Mouse (Mus musculus) cerebral cortex, adult 2 months (tissue): ENCODE measurements around the gene Dusp22.

Experiments
- WGBS: fragments of 180-500 bp; shearing (Covaris S2); methylation state at CpG from one replicate; pipeline ENCODE4 v1.1.7; 2018; 5-methylcytosine and 5-hydroxymethylcytosine counted together

Dusp22 gene

DNA sequence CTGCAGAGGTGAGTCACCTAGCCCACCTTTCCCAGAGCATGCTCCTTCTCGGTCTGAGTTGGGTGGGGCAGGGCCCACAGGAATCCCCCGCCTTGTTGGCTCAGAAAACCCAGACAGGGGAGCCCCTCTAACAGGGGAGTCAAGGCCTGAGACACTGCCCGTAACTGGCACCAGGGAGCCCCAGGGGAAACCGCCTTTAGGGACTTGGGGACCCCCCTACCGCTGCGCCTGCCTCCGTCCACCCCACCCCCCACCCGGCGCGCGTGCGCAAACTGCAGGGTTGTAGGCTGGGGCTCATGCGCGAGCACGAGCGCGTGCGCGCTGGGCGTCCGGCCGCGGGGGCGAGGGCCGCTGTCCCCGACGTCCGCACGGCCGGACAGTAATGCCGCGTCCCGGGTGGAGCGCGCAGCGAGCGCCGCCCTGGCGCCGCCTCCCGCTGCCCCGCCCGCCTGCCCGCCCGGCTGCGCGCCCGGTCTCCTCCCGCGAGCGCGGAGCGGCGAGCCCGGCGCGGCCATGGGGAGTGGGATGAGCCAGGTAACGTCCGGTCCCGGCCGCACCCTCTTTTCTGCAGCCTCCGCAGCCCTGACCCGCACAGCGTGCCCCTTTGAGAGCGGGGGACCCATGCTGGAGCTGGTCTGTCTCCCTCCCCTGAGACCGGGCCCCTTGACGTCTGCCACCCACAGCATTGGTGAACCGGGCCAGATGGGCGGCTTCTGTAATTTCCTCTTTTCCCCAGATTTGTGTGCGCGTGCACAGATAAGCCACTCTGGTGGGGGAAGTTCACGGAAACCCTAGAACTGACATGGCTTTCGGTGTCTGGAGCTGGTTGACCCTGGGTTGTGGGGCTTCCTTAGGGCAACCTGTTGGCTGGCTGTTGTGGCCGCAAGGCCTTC, at the start of gene Dusp22:
Gene Dusp22 (plus strand): TSS at position 387 of the 893 bp plus-strand sequence.
- WGBS = 3% methylated on average over 73 of the region's 74 CpGs

DNA sequence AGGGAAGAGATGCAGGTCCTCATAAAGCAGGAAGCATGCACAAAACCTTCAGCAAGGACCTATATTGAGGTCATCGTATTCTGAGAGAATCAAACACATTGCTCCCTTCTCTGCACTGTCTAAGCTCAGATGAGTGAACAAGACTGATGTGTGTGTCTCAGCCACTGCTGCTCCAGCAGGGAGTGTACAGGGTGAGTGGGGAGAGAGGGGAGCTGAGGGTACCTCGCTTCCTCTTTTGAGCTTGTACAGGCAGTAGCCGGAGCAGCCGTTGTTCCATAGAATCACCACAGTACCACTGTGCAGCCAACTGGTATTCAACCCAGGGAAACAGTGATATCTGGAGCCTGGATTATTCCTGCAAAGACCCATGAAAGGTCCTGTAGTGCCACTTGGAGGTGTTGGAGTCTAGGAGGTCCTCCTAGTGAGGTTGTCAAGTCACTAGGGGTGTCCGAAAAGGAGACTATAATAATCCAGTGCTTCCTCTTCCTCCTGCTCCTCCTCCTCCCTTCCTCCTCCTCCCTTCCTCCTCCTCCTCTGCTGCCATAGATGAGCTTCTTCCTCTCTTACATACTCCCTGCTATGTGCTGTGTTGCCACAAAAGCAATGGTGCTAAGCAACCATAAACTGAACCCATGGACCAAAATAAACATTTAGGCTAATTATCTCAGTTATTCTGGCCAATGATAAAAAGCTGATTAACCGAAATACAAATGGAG, 47.6 kb upstream of the Dusp22 start:
- WGBS = 81% methylated on average over 6 of the region's 6 CpGs

DNA sequence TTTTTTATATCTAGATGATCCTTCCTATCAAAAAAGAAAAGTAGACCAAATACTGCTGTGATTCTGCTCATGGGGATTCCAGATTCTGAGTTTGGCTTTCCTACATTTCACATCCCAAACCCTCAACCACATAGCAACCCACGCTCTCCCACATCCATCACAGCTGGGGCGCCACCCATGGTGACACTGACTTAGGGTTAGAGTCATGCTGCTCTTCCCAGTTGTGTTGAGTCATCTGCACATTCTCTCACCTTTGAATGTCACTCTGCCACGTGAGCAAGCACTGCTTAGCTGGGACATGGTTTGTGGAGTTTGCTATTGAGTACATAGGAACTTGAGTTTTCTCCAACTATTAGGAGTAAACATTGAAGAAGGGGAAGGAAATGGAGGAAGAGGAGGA, 40.1 kb upstream of the Dusp22 start:
- 62% methylated on average over 3 of the region's 3 CpGs for WGBS

DNA sequence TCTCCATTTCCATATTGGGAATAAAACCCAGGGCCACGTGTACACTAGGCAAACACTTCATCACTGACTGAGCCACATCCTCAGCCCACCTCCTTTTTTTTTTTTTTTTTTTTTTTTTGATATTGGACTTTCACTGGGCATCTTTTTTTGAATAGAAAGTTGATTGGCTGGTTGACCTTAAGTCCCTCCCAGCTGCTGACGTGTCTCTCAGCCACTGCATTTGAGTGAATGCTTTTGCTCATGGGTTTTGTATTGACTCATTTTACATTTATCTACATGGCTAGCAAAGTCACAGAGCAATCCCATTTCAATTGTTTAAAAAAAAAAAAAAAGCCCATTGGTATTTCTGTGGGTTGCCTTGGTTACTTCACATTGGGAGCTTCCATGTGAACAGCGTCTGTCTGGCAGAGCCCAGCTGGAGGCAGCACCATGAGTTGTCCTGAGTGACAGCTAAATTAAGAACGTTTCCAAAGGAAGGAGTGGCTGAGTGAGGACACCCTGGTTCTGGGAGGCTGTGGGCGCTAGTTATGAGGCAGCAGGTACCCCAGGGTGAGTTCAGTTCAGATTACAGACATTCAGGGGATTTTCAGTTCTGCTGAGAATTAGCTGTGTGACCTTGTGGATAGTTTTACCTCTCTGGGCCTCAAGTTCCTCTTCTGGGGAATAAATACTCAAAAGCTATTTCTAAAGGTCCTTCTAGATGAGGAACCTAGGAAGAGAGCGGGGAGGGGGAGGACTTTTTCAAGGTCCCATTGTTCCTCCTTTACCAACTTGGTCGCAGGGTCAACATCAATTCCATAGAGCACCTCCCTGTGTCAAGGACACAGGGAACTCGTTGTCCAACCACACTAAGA, 31.4 kb upstream of the Dusp22 start:
- WGBS = 42% methylated on average over 8 of the region's 8 CpGs

DNA sequence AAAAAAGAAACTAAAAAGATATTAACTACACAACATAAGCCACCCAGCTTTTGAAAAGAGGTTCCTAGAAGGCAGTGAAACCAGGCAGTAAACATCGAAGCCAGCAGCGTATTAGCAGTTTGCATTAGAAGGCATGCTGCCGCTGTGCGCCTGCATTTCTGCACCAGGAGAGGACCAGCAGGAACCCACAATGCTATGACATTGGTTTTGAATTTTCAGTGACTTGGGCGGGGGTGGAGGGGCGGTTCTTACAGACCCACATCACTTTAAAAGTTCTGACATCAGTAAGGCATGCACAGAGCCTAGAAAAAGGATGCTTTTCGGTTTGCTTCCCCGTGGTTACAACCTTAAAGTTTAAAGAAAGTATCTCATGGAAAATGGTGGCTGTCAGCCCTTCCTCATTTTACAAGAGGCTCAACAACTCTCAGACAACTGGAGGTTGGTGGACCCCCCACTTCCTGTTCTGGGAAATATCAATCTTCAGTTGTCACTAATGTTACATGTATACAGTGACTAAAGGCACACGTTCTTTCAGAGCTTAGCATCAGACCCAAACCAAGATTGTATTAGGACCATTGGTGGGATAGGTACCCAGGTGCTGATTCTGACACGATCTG, 29.9 kb upstream of the Dusp22 start:
- WGBS = 90% methylated on average over 10 of the region's 10 CpGs

DNA sequence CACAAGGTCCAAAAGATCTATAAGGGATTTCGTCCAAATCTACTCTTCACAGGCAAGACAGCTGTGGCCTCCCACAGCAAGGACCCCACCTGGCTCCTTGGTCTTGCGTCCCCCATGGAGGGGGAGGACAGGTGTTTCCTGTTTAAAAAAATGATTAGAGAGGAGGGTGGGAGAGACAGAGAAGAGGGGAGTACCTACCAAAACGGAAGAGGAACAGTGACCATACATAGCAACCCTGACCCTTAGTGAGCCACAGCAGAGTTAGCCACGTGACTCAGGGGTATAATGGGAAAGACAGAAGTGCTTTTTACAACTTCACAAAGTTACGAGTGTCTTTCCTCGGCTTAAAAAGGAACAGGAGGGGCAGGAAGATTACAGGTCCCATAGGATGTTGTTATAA, 26.8 kb upstream of the Dusp22 start:
- 67% methylated on average over 6 of the region's 6 CpGs for WGBS

DNA sequence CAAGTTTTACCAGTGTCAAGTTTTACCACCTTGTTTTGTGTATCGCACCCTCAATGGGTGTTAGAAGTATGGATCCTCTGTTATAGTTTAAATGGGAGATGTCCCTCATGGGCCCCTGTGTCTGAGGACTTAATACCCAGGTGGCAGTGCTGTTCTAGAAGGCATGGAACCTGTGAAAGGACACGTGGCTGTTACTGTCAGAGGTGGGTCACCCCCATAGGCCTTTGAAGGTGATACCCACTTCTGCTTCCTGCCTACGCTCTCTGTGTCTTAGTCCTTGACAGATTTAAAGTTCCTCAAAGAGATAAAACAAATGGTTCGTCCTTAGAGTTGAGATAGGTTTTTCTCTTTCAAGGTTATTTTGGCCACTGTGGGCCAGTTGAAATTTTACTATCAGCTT, 23.3 kb upstream of the Dusp22 start:
- 89% methylated on average over 4 of the region's 4 CpGs for WGBS

DNA sequence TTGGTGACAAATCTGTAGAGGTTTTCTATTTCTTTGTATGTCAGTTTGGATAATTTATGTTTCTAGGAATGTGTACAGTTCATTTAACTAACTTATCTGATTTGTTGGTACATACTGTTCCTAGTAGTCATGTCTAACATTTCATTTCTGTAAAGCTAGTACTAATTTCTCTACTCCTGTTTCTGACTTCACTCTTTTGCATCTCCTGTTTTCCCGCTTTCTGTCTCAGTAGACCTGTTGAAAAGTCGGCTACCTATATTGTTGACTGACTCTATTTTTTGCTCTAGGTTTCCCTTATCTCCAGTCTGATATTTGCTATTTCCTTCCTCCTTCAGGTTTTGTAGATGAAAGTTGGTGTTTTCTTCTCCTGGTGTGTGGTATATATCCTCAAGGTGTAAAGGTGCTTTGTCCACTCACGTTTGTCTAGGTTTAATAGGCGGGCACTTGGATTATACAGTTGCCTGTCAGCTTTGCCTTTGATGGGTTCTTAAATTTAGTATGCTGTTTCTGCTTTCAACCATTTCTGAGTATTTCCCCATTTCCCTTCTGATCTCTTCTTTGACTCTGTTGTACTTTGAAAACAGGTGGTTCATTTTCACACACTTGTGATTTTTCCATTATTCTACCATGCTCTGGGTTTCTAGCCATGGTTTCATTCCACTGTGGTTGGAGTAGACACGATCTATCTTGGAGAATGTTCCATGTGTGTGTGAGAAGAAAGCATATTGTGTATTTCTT, 21.3 kb upstream of the Dusp22 start:
- WGBS = 92% methylated on average over 5 of the region's 5 CpGs

DNA sequence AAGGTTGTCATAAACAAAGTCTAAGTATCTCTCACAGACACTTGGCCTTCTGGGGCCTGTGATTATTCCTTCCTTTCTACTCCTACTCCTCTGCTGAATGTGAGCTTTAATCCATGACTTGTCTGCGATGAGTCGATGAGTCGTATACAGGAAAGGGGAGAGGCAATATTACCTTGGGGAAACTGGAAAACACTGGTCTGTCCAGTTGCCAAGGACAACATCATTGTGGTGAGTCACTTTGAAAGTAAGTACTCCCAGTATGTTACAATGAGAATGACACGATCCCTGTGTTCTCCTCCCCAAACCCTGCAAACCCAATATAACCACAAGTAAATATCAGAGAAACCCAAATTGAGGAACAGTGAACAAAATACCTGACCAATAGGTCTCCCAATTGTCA, 17.7 kb upstream of the Dusp22 start:
- 77% methylated on average over 4 of the region's 4 CpGs for WGBS

DNA sequence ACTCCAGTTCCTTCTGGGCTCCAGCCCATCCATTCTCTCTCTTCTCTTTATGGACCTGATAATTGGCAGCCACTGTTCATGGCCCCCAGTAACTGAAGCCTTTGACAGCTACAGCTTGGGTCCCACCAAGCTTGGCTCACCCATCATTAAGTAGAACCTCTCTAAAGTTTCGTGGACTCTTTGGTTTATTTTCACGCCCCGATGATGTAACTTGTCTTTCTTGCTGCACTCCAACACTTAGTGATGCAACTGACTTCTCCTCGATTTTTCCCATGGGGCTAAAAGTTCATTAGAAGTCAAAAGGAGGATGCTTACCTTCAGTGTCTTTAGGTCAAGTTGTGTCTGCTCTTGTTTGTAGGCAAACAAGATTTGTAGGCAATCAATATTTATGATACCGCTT, 10.6 kb upstream of the Dusp22 start:
- whole genome bisulfite sequencing = 92% methylated on average over 5 of the region's 5 CpGs

DNA sequence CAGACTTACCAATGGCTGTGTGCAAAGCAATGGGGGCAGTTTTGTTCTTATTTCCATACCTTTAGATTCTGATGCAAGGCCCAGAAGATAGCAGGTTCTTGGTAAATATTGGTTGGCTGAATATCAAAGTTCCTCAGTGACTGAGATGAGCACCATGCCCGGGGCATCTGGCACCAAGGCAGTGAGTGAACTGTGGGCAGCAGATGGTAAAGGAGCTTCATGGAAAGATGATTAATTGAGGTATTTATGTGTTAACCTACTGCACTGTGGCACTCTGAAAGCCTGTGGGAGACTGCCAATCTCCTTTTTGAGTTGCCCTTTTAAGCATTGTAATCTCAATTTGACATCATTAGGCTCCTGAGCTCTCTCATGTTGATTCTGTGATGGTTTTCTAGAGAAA, 9.1 kb upstream of the Dusp22 start:
- WGBS = 78% methylated on average over 1 of the region's 1 CpGs

DNA sequence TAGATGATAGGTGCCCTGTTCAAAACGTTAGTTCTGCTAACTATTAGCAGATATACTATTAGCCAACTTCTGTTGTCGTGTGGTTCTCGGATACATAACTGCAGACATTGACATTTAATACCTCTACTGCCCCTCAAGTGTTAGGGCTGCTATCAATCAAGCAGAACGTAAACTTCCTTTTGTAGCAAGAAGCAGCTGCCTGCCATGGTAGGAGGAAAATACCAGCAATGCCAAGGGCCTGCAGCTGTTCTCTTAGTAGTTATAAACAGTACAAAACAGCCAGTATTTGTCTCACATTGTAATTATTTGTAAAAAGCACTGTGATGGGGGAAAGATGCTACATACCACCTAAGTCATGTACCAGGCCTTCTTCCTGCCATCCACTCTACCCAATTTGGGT, 6.7 kb upstream of the Dusp22 start:
- 80% methylated on average over 4 of the region's 4 CpGs for WGBS

DNA sequence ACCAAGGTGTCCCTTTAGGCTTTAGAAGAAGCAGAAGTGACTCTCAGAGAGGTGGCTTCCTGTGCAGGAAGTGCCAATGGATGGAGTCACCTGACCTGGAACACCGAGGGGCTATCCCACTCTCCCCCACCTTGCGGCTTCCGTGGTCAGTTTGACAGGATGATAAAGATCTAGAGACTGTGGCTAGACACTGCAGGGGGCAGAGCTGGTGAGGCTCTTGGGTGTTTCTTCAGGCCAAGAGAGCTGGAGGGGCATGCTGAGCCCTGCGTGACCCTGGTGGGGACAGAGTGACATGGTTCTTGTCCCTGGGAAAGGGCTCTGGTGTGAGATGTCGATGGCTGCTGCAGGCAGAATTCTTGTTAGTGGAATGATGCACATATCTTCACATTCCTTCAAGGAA, 5.3 kb upstream of the Dusp22 start:
- 85% methylated on average over 5 of the region's 5 CpGs for WGBS

DNA sequence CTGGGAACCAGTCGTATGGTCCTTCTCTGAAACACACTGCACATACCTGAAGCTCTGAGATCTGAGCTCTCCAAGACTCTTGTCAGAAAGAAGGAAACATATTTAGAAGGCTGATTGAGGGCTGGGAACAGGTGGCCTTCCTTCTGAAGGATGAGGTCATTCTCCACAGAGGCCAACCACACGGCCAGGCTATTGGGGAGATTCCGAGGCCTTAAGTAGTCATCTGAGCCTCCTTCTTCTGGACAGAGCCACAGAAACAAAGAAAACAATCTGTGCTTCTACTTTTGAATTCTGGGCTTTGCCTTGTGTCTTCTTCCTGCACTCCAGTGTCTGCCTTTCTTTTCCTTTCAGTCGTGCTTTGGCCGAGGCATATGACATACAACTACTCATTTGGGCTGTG, 2.9 kb upstream of the Dusp22 start:
- WGBS = 85% methylated on average over 5 of the region's 5 CpGs

DNA sequence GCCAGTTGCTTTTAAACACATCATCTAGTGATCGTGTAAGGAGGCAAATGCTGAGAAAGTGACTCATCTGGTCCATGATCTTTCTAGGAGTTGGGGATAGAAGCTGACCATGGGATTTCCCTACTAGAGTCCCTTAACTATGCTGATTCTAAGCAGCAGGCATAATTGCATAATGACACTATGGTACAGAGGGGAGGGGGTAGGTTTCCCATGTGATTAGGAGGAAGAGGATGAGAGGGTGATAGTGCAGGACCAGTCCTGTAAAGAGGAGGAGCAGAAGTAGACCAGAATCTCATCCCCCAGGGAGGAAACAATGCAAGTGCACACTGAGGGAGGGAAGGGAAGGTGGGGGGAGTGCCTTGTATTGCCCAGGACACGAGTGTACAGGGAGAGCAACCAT, 2.0 kb upstream of the Dusp22 start:
- 52% methylated on average over 2 of the region's 2 CpGs for whole genome bisulfite sequencing

DNA sequence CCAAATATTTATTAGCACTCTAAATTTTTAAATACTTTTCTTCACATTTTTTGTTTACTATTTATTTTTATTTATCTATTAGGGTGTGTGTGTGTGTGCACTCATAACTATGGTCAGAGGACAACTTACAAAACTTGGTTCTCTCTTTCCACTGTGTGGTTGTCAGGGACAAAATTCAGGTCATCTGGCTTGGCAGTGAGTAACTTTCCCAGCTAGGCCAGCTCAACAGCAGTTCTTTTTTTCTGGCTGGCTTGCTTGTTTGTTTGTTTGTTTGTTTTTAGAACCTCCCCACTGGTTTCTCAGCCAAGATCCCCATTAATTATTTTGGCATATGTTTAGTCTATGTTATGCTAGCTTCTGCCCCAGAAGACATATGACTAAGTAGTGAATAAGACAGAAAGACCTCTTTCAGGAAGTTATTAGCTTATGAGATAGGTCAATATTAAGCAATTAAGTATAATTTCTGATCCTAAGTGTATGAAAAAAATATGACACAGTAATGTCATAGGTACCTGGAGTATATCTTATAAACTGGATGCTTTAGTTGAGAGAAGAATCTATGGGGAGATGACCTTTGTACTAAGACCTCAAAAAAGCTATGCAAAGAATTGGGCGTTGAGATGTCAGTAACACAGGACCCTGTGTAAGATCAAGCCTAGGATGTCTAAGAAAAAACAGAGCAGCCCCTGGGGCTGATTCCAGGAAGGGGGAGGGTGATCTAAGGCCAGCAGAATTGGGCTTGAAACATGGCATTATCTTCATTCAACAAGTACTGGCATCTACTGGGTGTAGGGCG, 1.4 kb upstream of the Dusp22 start:
- 75% methylated on average over 2 of the region's 2 CpGs for WGBS

DNA sequence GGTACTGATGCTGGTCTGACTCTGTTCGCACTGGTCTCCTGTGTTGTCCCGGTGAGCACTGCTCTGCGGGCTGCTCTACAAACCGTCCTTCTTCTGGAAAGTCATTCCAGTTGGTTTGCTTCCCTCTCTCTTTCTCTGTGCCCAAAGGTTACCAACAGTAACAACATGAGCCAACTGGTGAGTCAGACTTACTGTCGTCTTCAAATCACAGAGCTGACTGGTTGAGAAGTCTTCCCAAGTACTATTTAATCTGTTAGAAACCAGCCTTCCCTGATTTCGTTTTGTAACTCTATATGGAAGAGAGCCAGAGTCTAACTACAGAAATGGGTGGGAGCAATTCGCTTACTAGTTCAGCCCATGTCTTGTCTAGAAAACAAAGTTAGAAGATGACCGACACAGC, 5.5 kb downstream of the Dusp22 start:
- 56% methylated on average over 8 of the region's 8 CpGs for WGBS

DNA sequence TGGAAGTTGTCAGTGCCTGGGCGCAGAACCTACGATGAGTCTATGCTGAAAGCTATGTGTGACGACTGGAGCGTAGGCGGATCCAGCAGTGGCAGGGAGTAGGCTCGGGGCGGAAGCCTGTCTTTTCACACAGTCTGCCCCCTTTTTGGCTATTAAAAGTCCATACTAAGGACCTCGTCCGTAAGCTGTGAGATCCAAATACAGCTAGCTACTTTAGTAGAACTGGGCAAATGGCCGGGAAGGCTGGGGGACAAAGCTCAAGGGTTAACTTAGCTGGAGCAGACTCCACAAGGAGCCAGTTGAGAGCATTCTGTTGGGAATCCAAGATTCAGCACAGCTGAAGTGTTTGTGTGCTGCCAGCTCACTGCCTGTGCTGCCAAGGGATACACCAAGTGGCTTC, 6.7 kb downstream of the Dusp22 start:
- WGBS = 44% methylated on average over 10 of the region's 10 CpGs

DNA sequence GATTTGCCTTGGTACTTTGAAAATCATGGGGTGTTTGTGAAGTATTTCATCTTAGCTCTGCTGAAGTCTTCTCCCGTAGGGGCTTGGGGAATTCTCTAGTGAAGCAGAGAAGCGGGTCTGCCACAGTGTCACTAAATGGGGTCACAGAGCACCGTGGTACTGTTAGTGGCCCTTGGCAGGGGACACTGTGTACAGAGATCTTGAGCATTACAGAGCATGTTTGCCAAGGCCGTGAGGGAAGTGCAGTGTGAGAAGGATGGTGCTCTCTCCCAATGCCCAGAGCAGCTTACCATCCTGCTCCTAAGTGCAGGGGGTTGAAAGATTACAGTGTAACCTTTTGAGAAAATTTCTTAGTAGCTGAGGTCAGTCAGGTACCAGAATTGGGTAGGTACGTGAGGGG, 8.5 kb downstream of the Dusp22 start:
- WGBS = 81% methylated on average over 5 of the region's 5 CpGs

DNA sequence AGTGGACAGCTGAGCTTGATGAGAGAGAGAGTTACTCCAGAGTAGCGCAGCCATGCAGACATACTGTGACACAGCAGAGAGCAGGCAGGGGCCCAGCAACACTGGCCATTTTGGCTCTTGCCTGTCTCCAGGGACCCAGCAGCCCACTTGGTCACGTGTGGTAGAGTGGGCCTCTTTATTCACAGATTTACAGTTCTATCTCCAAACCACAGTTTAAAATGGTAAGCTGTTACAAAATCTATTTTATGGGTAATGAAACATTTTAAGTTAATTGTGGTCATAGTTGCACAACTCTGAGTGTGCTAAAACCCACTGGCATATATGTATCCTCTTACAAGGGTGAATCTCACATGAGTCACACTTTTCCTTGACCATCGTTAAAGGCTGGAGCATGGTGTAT, 9.5 kb downstream of the Dusp22 start:
- WGBS = 89% methylated on average over 3 of the region's 3 CpGs
